In the genomic region with DNA sequence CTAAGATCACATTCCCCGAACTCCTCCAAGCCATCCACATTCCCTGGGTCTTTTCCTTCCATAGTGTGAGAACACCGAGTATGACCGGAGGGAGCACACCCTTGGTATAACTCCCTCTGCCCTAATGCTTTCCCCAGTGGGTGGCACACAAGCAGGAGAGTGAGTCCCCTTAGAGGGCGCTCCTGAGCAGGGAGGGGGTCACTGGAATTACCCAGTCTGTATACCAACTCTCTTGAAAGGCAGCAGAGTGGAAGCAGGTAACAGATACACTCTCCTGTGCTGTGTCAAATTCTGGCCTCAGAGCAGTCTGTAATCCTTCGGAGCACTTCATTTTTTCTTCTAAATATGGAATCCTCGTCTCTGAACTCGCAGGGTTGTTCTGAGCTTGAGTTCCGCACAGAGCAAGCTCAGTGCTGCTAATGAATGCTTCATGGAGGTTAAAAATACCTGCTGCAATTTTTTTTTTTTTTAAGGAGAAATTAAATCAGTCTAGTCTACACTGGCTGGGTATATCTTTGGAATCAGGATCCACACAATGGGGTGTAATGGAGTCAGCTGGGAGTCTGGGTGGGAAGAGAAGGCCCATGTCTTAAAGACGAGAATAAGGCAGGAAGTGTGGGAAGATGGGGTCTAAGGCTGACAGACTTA, we compare ENCODE assay signal across 10 mouse cellular contexts.
DNase-seq lines count a peak whose midpoint lies in the region; ATAC-seq and TF ChIP-seq lines count a peak whose summit lies in the region.
"Had no signal": no experiment of that assay in that cellular context is flagged by ENCODE, and none has a peak within 500 bp of the region (broad histone marks: within the 10 kb centered on the region; RNA-seq: fewer than 3 reads in every experiment).

No protein-coding gene starts in this region.

- no peak for ATAC-seq in liver, postnatal 0 days
- ATAC-seq in kidney, embryonic 16.5 days (ENCODE audit: low FRiP score, low TSS enrichment): no peak

- WGBS in liver, postnatal 0 days (ENCODE audit: insufficient replicate concordance): 79% methylated on average over 9 of the region's 9 CpGs
- 86% methylated on average over 9 of the region's 9 CpGs for WGBS in kidney, embryonic 16.5 days

- no peak overlapping the region for H3K4me2 ChIP-seq in liver, postnatal 0 days (ENCODE audit: low read depth, low read length)
- H3K4me2 ChIP-seq in kidney, embryonic 16.5 days (replicated peaks; ENCODE audit: low read depth, low read length): no peak overlapping the region

- H3K9me3 ChIP-seq in liver, postnatal 0 days (ENCODE audit: low read length): no peaks in the 10 kb centered on the region
- no peaks in the 10 kb centered on the region for H3K9me3 ChIP-seq in kidney, embryonic 16.5 days (ENCODE audit: low read length)
- H3K9me3 ChIP-seq: G1E had no signal

- H3K4me3 ChIP-seq in left cerebral cortex, adult 2 months: no peak overlapping the region
- no peak overlapping the region for H3K4me3 ChIP-seq in liver, postnatal 0 days (ENCODE audit: low read depth, low read length)
- H3K4me3 ChIP-seq in kidney, embryonic 16.5 days (ENCODE audit: low read length): no peak overlapping the region

- peak; percentile 29 for TF ChIP-seq CTCF in left cerebral cortex, adult 2 months (IDR thresholded peaks at IDR 0.05)
- peak; percentile 44 for TF ChIP-seq CTCF in liver, postnatal 0 days (IDR thresholded peaks at IDR 0.05; ENCODE audit: low read depth)

- intact Hi-C loops in left cerebral cortex, adult 2 months (cut with DNase I): no loop called here
- intact Hi-C loops in left cerebral cortex, postnatal 4 days (cut with DNase I): no loop called here

- H3K27me3 ChIP-seq in liver, postnatal 0 days (ENCODE audit: insufficient read depth, low read length): no peaks in the 10 kb centered on the region
- H3K27me3 ChIP-seq in kidney, embryonic 16.5 days (ENCODE audit: insufficient read depth, low read length): no peaks in the 10 kb centered on the region

- TF ChIP-seq EP300 in liver, postnatal 0 days (IDR thresholded peaks at IDR 0.05; ENCODE audit: low read depth): no peak

- peaks cover 23% of the 10 kb centered on the region for H3K36me3 ChIP-seq in liver, postnatal 0 days (replicated peaks; ENCODE audit: insufficient read depth, low read length)
- 0 out of 2 replicates have a peak, but pooled peaks cover 4% of the 10 kb centered on the region for H3K36me3 ChIP-seq in kidney, embryonic 16.5 days (ENCODE audit: insufficient read depth, low read length)

- H3K27ac ChIP-seq in left cerebral cortex, adult 2 months: no peak overlapping the region
- H3K27ac ChIP-seq in liver, postnatal 0 days (ENCODE audit: low read depth): no peak overlapping the region
- H3K27ac ChIP-seq in kidney, embryonic 16.5 days (ENCODE audit: low read length): no peak overlapping the region

- H3K4me1 ChIP-seq in liver, postnatal 0 days (ENCODE audit: insufficient read depth): no peaks in the 10 kb centered on the region
- no peaks in the 10 kb centered on the region for H3K4me1 ChIP-seq in kidney, embryonic 16.5 days (ENCODE audit: insufficient read depth, low read length)

- DNase-seq in adrenal gland, postnatal 36 days: peak; percentile 11 to 29
- no peak for DNase-seq in adrenal gland, postnatal 4 days (ENCODE audit: low spot score in 2 of 2)
- no peak for DNase-seq in left cerebral cortex, adult 2 months (ENCODE audit: extremely low spot score in 1 of 2, low spot score in 2 of 2)
- DNase-seq in left cerebral cortex, postnatal 4 days: no peak
- no peak for DNase-seq in liver, postnatal 0 days
- DNase-seq in thymus, postnatal 14 days: peak; percentile 67
- no peak for DNase-seq in neural tube, embryonic 10.5 days (ENCODE audit: extremely low spot score, low spot score)
- DNase-seq: retina, postnatal 1 day had no signal

- no peak overlapping the region for H3K9ac ChIP-seq in liver, postnatal 0 days (replicated peaks)
- no peak overlapping the region for H3K9ac ChIP-seq in kidney, embryonic 16.5 days (replicated peaks; ENCODE audit: low read length)

Comparison
In these comparisons a context has a peak if more than half of its experiments do, and no peak if none do; other contexts are left out.
1. DNase-seq: peak in adrenal gland, postnatal 36 days (2 of 2) and thymus, postnatal 14 days (single experiment); none in adrenal gland, postnatal 4 days (0 of 2), left cerebral cortex, adult 2 months (0 of 2), left cerebral cortex, postnatal 4 days (single experiment), liver, postnatal 0 days (single experiment) and neural tube, embryonic 10.5 days (single experiment).